Mouse (Mus musculus): Measurements from ENCODE around the gene Mael.
A peak's percentile ranks its signal among the peaks of the same experiment; 100 is the strongest.

- TF ChIP-seq EP300 (IDR thresholded peaks at IDR 0.05; ENCODE audit: insufficient read depth, low read depth, low read length) (0 out of 2 replicates have a peak, but pooled peaks have one; percentile 34), POLR2A (IDR thresholded peaks at IDR 0.05; ENCODE audit: insufficient read depth, low read length) (no peak)
Measured at GRCm38 (mm10) chr1:166282597-166283210, 44.2 kb upstream of the Mael start.

Data from ES-Bruce4 (cell line).